Mouse (Mus musculus) bone marrow macrophage, adult 2 months (primary cell): ENCODE measurements around the gene Gm5286. TPM values are rescaled to one million over a fixed set of nuclear protein-coding genes. Genes with fewer than 3 reads are reported as not detected.
"Not testable (repeated sequence)": the region's sequence is repeated elsewhere in the genome, so short reads cannot be mapped to it uniquely, and the experiment has no call there.

Experiments used
- H3K27ac ChIP-seq: 2 replicates; pipeline ENCODE4 v1.5.1; 2012; ENCODE audit warnings: low read depth, low read length; ENCODE audit not compliant: insufficient read depth
- H3K4me1 ChIP-seq: 2 replicates; pipeline ENCODE4 v1.6.1; 2012; ENCODE audit warnings: low read length; ENCODE audit not compliant: control insufficient read depth, insufficient read depth
- H3K4me3 ChIP-seq: 2 replicates; pipeline ENCODE4 v1.5.1; 2012; ENCODE audit warnings: mild to moderate bottlenecking, low read length, moderate library complexity; ENCODE audit not compliant: insufficient read depth
- polyA plus RNA-seq: library from polyadenylated mRNA; stranded (reverse); fragments of >200 nt; gene quantifications from 2 replicates; pipeline ENCODE4 v1.2.4, GENCODE M21; 2012; ENCODE audit not compliant: missing spikeins, insufficient read depth, insufficient read length

The Gm5286 gene
- polyA plus RNA-seq, result not detected in 2 replicates

DNA sequence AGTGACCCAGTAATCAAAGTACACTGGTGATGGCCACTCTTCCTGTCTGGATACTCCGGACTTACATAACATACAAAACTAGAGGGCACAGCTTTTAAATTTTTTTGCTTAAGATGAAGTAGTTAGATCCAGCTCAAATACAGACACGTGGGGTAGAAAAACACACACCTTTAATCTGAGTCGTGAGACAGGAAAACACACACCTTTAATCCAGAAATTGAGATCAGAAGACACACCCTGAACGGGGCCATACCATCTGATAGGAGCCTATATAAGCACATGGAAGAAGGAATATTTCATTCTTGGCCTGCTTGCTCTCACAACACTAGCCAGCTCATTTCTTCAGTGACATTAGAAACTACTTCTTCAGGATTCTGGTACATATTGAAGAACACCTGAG is at the start of gene Gm5286:
Gm5286 (plus strand) TSS at position 301 of the 400 bp plus-strand sequence.
- H3K4me1 ChIP-seq, H3K27ac ChIP-seq, H3K4me3 ChIP-seq: not testable (repeated sequence)

GRCm38 (mm10) chr3:94167351-94167750 is 29.2 kb upstream of the Gm5286 start:
- not testable (repeated sequence) for H3K4me3 ChIP-seq, H3K4me1 ChIP-seq, H3K27ac ChIP-seq

- not testable (repeated sequence) for H3K4me1 ChIP-seq, H3K27ac ChIP-seq, H3K4me3 ChIP-seq
These were observed 18.4 kb upstream of the Gm5286 start, which contains the start of gene Gm10696 for GRCm38 (mm10) chr3:94178093-94178492. Gene Gm10696, minus strand, starts transcription at chr3:94178193.

Other genes starting within 250 kb of the Gm5286 start
- gene Tdpoz5, start 235.4 kb upstream of the Gm5286 start, polyA plus RNA-seq, result not detected in 2 replicates
- not detected in 2 replicates for gene Gm9125, start 141.8 kb upstream of the Gm5286 start, polyA plus RNA-seq
- not detected in 2 replicates for gene Gm10697, start 124.1 kb upstream of the Gm5286 start, polyA plus RNA-seq
- gene Gm10696, start 18.5 kb upstream of the Gm5286 start, polyA plus RNA-seq, result not detected in 2 replicates
- not detected in 2 replicates for gene Gm4778, start 67.3 kb downstream of the Gm5286 start, polyA plus RNA-seq
- gene Them4, start 113.4 kb downstream of the Gm5286 start, polyA plus RNA-seq, result 3.8 and 4.1 TPM in 2 replicates
- not detected in 2 replicates for gene Them5, start 145.4 kb downstream of the Gm5286 start, polyA plus RNA-seq
- gene C2cd4d, start 165.7 kb downstream of the Gm5286 start, polyA plus RNA-seq, result not detected in 2 replicates
- not detected in 2 replicates for gene Rorc, start 176.1 kb downstream of the Gm5286 start, polyA plus RNA-seq
- not detected in 2 replicates for gene Lingo4, start 201.8 kb downstream of the Gm5286 start, polyA plus RNA-seq
- 15.7 and 17.7 TPM in 2 replicates for gene Tdrkh, start 216.6 kb downstream of the Gm5286 start, polyA plus RNA-seq
- gene Mrpl9, start 246.6 kb downstream of the Gm5286 start, polyA plus RNA-seq, result 33.4 and 34.0 TPM in 2 replicates
- gene Oaz3, start 247.2 kb downstream of the Gm5286 start, polyA plus RNA-seq, result 2.1 TPM in 1 of 2 replicates, not detected in the other